Mouse (Mus musculus): ENCODE measurements around the gene Sipa1l1. TPM values are rescaled to one million over a fixed set of nuclear protein-coding genes. Genes with fewer than 3 reads are reported as not detected.
A peak's percentile ranks its signal among the peaks of the same experiment; 100 is the strongest.

The Sipa1l1 gene
- total RNA-seq, 2 experiments from 2014 or later: 12.5 to 12.7 TPM

DNA sequence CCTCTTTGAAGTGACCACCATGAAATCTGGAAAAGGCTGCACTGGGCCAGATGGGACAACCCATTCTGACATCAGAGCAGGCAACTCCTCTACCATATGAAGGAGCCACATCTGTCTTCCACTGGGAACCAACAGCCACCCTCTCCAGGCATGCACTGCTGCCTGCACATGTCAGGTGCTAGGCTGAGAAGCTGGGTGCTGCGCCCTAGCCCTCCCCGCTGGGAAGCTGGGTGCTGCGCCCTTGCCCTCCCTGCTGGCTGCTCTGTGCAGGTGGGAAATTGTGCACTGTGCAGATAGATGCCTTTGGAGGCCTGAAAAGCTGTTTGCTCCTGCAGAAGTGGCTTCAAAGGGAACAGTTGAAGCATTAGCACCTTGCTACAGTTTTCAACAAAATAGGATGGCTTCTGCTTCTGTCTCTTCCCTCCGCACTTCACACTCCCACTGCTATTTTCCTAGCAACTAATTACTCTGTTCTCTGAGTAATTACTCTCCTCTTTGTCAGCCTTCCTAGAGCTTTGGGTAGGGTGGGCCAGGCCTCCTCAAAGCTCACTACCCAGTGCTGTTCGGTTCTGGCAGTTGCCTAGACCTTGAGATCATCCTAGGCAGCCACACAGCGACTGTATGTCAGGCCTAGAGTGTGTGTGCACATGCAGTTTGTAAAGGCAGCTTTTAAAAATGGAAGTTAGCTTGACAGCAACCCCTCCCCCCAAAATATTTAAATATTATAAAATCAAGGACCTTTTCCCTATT is 231.0 kb downstream of the Sipa1l1 start:
- intact Hi-C loops (cut with DNase I; ENCODE audit: low total_unique reads): no loop called here
- no peak for DNase-seq

- intact Hi-C loops (cut with DNase I; ENCODE audit: low total_unique reads): no loop called here
- no peak for DNase-seq
These were observed 231.7 kb downstream of the Sipa1l1 start for GRCm38 (mm10) chr12:82400783-82401182.

DNA sequence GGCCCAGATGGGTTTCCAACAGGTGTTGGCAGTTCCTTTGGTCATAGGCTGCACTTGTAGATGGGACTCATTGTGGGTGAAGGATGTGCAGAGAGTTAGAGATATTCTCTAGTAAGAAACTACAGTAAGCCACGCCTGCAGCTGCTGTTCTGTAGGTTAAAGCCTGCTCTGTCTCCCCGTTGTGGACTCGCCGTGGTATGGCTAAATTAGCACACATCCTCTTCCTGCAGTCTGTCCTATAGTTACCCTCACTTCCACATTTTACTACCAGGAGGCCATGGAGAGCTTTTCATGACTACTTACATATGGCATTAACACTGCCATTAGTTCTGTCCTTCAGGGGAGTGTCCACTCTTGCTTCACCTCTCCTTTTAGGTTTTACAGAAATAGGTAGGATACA is 232.3 kb downstream of the Sipa1l1 start:
- intact Hi-C loops (cut with DNase I; ENCODE audit: low total_unique reads): no loop called here
- no peak for DNase-seq

- intact Hi-C loops (cut with DNase I; ENCODE audit: low total_unique reads): no loop called here
- DNase-seq: no peak
These were observed 233.5 kb downstream of the Sipa1l1 start for GRCm38 (mm10) chr12:82402635-82403034.

GRCm38 (mm10) chr12:82407531-82408255 is 238.6 kb downstream of the Sipa1l1 start:
- intact Hi-C loops (cut with DNase I; ENCODE audit: low total_unique reads): no loop called here

DNA sequence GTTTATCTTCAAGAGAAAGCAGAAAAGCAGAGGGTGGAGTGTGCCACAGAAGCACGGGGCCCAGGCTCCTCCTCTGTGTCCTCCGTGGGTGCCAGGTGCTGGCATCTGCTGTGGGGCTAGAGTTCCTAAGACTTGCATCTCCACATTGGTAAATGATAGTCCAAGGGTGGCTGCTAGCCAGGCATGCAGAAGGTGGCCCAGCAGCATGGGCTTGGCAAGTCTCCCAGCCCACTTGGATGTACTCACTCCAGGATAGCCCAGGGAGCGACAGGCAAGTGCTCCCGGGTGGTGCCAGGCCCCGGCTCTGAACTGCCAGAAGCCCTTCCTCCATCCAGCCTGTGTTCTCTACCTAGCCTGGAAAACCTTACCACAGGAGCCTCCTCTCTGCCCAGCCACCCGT is 239.4 kb downstream of the Sipa1l1 start:
- DNase-seq: peak; percentile 87
- intact Hi-C loops (cut with DNase I; ENCODE audit: low total_unique reads): no loop called here

More at GRCm38 (mm10) chr12:82407531-82408255, 238.6 kb downstream of the Sipa1l1 start:
- no peak for DNase-seq

DNA sequence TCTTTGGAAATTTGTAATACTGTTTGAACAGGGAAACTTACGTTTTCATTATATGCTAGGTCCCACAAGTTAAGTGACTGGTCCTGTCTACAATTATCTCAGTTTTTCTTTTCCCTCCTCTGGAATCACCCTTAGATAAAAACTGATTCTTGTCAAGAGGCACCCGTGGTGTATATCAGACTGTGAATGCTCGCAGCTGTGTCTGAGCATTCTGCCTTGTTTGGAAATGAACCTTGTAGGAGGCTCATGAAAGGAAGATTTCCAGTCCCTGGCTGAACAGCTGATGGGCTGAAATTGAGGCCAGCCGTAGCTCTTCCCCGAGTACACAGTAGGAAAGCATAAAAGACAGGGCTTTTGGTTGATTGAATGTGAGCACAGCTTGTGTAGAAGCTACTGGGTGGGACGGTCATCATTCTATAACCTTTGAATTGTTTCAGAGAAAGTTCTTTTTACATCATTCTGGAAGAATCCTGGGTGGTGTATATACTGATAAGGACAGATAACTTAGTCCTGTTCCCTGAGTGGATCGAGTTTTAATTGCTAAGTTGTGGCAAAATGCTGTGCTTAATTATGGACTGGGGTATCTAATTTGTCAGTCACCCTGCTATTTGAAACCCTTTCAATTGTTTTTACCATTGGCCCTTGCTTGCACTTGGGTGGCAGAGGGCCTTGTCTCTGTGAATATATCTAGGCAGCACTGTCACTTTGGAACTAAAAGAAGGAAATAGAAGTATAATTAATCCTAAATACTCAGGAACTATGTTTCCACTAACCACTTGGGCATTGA is 240.8 kb downstream of the Sipa1l1 start:
- intact Hi-C loops (cut with DNase I; ENCODE audit: low total_unique reads): no loop called here
- DNase-seq: no peak

DNA sequence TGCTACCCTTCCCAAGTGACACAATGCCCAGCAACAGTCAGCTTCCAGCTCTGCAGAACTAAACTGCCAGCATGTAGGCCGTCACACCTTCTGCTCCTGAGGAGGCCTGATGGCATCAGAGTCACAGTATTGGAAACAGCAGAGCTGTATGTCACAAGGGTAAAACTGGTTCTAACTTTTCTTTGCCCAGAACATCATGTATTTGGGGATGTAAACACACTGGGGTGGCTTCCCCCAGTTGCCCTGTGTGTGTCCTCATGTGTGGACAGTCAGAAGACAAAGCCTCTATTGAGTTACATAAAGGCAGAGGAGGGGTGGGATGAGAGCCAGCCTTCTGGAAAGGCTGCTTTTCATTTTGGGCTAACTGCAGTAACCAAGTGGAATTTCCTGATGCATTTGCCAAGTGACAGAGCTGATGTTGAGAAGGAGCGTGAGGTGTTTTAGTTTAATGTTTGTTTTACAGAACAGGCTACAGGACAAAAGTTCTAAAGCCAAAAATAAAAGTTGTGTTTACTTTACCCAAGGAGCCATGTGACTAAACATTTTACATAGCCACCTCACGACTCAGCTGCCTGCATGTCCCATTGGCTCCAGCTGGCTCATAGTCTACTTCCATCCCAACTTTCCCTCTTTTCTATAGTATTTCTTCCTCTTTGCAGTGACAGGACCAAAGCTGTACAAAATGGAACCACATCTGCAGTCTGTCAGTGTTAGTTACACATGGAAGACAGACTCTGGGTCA is 243.3 kb downstream of the Sipa1l1 start:
- DNase-seq: peak; percentile 50
- intact Hi-C loops (cut with DNase I; ENCODE audit: low total_unique reads): no loop called here

DNA sequence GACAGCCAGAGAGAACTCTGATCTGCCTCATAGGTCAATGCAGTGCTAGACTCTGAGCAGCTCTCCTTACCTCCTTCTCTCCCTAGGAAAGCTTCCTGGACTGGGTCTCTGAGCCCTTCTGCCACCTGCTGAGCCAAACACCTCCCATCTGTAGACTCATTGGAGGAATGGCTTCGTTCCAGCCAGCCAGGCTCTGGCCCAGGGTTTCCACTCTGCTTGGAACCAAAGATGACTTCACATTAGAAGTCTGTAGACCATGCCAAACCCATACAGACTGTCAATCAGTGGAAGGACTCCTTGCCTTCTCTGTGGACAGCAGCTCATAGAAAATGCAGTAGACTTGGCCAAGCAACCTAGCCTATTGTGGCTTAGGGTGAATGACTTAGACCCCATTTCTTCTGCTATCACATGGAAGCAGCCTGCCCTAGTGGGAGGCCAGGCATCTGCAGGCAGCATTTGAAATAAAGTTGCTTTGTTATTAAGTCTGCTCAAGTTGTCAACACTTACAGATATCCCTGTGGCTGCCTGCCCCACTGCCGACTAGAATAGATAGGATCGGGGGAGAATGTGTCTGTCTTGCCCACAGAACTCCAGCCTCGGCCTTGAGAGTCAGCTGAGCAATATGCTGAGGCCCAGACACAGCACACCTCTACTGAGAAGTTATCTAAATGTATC is 246.7 kb downstream of the Sipa1l1 start:
- peak; percentile 71 for DNase-seq
- intact Hi-C loops (cut with DNase I; ENCODE audit: low total_unique reads): no loop called here

DNA sequence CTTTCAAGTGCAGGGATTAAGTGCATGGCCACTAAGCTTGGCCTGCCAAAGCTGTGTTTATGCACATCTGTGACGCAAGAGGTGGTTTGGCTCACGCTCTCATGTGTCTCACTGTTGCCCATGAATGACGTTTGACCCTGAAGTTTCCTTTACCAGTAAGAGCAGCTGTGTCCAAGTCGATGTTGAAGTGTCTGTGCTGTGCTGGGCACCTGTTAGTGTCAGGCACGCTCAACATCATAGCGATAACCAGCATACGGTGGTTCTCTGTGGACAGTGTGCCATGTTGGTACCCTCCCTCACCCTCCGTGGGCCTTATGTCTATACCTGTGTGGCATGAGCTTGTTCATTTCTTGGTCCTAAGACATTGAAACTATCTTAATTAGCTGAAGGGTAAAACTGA is 249.9 kb downstream of the Sipa1l1 start:
- no peak for DNase-seq
- intact Hi-C loops (cut with DNase I; ENCODE audit: low total_unique reads): no loop called here

DNA sequence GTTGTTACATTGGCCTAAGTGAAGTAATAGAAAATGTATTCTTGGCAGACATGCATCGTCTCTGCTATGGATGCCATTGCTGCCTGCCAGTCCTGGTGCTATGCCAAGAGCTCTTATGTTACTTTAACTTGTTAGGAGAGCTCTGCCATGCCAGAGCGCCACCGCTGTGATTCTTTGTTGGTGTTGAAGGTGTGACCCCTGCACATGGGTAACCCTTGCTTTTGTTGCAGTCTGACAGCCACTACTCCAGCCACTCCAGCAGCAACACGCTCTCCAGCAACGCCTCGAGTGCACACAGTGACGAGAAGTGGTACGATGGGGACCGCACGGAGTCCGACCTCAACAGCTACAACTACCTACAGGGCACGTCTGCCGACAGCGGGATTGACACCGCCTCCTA is 255.7 kb downstream of the Sipa1l1 start:
- intact Hi-C loops (cut with DNase I; ENCODE audit: low total_unique reads): no loop called here
- no peak for DNase-seq

GRCm38 (mm10) chr12:82425853-82426252 is 256.7 kb downstream of the Sipa1l1 start:
- DNase-seq: no peak
- intact Hi-C loops (cut with DNase I; ENCODE audit: low total_unique reads): no loop called here

DNA sequence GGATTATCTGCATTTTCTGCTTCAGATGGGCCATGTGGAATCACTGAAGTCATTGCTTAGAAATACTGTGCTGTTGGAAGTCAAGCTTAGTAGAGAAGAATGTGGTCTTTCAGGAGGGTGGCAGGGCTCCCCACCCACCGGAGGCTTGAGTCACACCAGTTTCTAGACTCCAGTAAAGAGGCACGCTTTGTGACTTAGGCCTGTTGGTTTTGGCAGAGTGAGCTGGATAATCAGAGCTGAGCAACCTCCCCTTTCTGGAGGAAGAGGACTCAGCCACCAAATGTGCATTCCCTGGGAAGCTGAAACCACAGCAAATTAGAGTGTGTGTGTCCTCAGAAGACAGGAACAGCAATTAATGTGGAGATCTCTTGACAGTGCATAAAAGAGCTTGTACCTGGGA is 258.3 kb downstream of the Sipa1l1 start:
- intact Hi-C loops (cut with DNase I; ENCODE audit: low total_unique reads): no loop called here
- no peak for DNase-seq

DNA sequence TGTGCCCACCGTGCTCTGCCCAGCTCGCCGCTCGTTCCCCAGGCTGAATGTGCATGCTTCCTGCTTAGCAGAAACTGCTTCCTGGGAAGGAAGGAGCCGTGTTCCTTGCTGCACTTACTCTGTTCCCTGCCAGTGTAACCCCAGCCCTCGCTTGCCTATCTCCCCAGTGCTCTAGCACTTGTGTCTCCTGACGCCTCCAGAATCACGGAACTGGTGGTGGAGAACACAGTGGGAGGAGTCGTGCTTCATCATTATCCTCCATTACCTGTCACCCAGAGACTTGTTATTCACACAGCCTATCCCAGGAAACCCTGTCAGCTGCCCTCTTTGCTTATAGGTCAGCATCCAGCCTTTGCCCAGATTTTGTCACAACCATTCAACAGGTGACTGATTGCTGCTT is 259.3 kb downstream of the Sipa1l1 start:
- no peak for DNase-seq
- intact Hi-C loops (cut with DNase I; ENCODE audit: low total_unique reads): no loop called here

- intact Hi-C loops (cut with DNase I; ENCODE audit: low total_unique reads): no loop called here
- DNase-seq: no peak
These were observed 264.2 kb downstream of the Sipa1l1 start for GRCm38 (mm10) chr12:82433311-82433710.

GRCm38 (mm10) chr12:82434591-82434990 is 265.5 kb downstream of the Sipa1l1 start:
- intact Hi-C loops (cut with DNase I; ENCODE audit: low total_unique reads): no loop called here
- DNase-seq: no peak

- intact Hi-C loops (cut with DNase I; ENCODE audit: low total_unique reads): no loop called here
- no peak for DNase-seq
These were observed 272.4 kb downstream of the Sipa1l1 start for GRCm38 (mm10) chr12:82441479-82441878.

DNA sequence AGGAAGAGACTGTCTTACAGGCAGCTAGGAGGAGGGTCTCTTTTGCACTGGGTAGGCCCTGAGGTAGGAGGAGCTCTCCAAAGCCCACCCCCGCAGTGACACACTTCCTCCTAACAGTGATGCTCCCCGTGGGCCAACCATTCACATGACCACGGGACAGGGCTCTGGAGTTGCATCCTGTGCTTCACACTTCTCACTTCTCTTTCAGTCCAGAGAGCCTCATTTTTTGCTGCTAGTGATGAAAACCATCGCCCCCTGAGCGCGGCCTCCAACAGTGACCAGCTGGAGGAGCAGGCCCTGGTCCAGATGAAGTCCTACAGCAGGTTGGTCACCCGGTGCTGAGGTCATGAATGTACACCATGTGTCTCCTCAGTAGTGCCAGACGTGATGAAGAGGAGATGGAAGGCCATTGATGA is 277.5 kb downstream of the Sipa1l1 start:
- DNase-seq: no peak
- intact Hi-C loops (cut with DNase I; ENCODE audit: low total_unique reads): no loop called here

DNA sequence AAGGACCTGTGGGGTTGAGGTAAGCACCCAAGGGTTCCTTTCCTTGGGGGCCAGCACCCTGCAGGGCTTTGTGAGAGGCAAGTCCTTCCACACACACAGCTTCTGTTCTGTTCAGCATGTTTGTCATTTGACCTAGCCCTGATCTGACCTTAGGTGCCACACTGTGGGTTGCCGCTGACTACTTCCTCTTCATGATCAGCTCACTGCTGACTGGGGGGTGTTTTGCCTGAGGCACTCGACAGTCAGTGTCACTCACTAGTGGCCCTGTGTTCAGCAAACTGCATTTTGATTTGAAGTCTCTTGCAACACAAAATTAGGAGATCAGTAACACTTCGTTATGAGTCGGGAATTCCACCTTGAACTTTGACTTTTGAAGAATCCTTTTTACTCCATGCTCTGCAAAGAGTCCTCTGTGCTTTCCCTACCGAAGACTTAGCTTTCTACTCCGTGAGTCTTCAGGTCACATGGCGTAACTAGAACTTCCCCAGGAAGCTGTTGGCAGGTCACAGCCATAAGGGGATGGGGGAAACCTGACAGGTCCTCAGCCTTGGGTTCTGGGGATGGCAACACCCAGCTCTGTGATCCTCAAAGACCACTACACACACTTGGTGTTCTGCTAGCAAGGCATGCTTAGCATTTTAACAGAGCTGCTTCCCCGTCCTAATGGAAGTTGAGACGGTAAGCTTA is 279.2 kb downstream of the Sipa1l1 start:
- no peak for DNase-seq

More for the DNA sequence above, 279.2 kb downstream of the Sipa1l1 start:
- intact Hi-C loops (cut with DNase I; ENCODE audit: low total_unique reads): no loop called here

Data from gastrocnemius, postnatal 14 days (tissue).